Mouse (Mus musculus): ENCODE measurements around the gene Adipor2. TPM values are rescaled to one million over a fixed set of nuclear protein-coding genes. Genes with fewer than 3 reads are reported as not detected.

Adipor2 gene
- polyA plus RNA-seq, 1 experiment from 2014 or later = 36.5 TPM

DNA sequence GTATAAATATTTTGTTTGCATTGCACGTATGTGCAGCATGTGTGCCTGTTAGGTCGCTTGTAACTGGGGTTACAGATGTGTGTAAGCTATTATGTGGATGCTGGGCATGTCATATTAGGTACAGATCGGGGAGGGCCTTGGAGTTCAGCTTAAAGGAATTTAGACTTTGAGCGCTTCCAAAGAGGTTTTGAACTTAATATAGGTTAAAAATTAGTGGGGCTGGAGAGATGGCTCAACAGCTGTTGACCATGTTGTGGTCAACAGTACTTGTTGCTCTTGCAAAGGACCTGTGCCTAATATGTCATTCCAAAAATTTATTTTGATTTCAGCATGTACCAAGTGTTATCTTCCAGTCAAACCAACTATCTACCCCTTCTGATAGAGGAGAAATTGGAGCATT is 12.7 kb downstream of the Adipor2 start:
- Histone ChIP-seq H3K9ac (no peak overlapping the region), H3K9me3 (replicated peaks) (no peaks in the 10 kb centered on the region), H3K4me2 (no peak overlapping the region), H3K27ac (replicated peaks) (no peak overlapping the region), H3K36me3 (replicated peaks) (no peaks in the 10 kb centered on the region), H3K4me3 (replicated peaks) (no peak overlapping the region), H3K27me3 (no peaks in the 10 kb centered on the region), H3K4me1 (replicated peaks) (peaks cover 45% of the 10 kb centered on the region)
- ATAC-seq (ENCODE audit: insufficient read depth) = no peak
- 62% methylated on average over 4 of the region's 4 CpGs for WGBS (ENCODE audit: insufficient replicate concordance)

DNA sequence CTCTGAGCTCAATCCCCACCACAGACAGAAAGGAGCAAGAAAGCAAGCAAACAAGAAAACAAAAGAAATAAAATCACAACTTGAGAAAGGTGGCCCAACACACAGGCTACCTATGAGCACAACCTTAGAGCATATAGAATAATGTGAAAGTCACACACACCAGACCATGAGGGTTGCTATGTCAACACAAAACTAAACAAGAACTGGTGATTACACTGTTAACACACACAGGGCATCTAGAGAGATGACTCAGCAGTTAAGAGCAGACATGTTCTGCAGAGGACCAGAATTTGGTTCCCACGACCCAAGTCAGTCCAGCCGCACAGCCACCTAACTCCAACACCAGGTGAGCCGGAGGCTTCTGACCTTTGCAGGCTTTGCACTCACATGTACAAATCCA is 14.5 kb downstream of the Adipor2 start:
- WGBS (ENCODE audit: insufficient replicate concordance) = 53% methylated on average over 3 of the region's 3 CpGs
- Histone ChIP-seq H3K9me3 (replicated peaks) (no peaks in the 10 kb centered on the region), H3K4me3 (replicated peaks) (no peak overlapping the region), H3K4me2 (no peak overlapping the region), H3K36me3 (replicated peaks) (no peaks in the 10 kb centered on the region), H3K9ac (no peak overlapping the region), H3K4me1 (replicated peaks) (peaks cover 34% of the 10 kb centered on the region), H3K27ac (replicated peaks) (no peak overlapping the region), H3K27me3 (no peaks in the 10 kb centered on the region)
- no peak for ATAC-seq (ENCODE audit: insufficient read depth)

DNA sequence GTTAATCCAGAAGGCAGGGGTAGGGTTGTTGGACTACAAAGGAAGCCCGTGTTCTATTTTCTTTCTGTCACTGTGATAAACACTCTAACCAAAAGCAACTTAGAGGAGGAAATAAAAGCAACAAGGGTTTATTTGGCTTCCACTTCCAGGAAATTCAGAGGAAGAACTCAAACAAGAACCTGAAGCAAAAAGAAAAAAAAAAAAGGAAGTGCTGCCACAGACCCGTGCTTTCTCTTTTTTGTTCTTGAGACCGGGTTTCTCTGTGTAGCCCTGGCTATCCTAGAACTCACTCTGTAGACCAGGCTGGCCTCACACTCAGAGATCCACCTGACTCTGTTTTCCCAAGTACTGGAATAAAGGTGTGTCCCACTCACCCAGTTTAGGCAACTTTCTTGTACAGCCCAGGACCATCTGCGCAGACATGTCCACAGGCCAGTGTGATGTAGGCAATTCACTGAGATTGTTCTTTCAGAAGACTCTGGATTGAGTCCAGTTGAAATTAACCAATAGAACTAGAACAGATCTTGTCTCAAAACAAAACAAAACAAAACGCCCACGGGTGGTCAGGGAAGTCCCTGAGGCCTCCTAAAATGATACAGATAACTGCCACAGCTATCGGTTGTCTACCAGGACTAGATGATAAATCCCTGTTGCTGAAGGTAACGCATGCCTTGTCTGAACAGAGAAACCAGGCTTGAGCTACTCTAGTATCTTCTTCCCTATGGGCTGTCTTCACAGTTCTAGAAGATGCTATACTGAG is 15.8 kb downstream of the Adipor2 start:
- Histone ChIP-seq H3K27me3 (no peaks in the 10 kb centered on the region), H3K9me3 (replicated peaks) (no peaks in the 10 kb centered on the region), H3K4me1 (replicated peaks) (peaks cover 32% of the 10 kb centered on the region), H3K36me3 (replicated peaks) (no peaks in the 10 kb centered on the region), H3K9ac (no peak overlapping the region), H3K4me2 (no peak overlapping the region), H3K27ac (replicated peaks) (no peak overlapping the region), H3K4me3 (replicated peaks) (no peak overlapping the region)
- WGBS (ENCODE audit: insufficient replicate concordance) = 34% methylated on average over 8 of the region's 8 CpGs
- ATAC-seq (ENCODE audit: insufficient read depth) = no peak

DNA sequence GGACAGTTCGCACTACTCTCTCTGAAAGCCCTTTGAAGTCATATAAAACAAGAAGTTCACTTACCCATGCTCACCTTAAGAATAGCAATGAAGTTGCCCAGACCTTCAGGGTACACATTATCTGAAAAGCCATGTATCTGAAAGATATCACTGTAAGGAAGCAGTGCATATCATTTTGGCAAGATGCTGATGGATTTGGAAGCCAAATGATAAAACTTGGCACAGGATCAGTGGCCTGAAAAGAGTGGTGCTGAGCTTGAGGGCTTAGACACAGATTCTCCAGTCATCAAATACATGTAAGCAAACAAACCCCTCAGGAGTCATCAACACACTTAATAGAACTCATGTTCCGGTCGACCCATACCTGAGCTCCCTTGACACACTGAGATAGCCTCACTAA is 16.9 kb downstream of the Adipor2 start:
- H3K4me2 ChIP-seq = no peak overlapping the region
- no peaks in the 10 kb centered on the region for H3K9me3 ChIP-seq (replicated peaks)
- no peak overlapping the region for H3K4me3 ChIP-seq (replicated peaks)
- H3K36me3 ChIP-seq (replicated peaks) = no peaks in the 10 kb centered on the region
- no peak overlapping the region for H3K27ac ChIP-seq (replicated peaks)
- WGBS (ENCODE audit: insufficient replicate concordance) = 80% methylated on average over 3 of the region's 3 CpGs
- no peaks in the 10 kb centered on the region for H3K27me3 ChIP-seq
- no peak for ATAC-seq (ENCODE audit: insufficient read depth)
- H3K9ac ChIP-seq = no peak overlapping the region
- peaks cover 40% of the 10 kb centered on the region for H3K4me1 ChIP-seq (replicated peaks)

DNA sequence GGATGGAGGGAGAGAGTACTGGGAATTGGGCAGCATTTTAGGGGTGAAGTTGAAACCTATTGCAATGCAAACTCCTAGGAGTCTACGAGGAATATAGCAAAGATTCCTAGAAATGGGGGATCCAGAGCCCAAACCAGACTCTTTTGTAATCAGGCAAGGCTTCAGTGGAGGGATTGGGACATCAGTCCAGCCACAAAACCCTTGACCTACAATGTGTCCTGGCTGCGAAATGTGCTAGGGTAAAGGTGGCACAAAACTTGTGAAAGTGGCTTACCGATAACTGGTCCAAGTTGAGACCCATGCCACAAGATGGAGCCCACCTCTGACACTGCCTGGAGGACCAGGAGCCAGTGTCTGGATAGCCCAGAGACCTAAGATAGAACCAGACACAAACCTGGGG is 18.1 kb downstream of the Adipor2 start:
- ATAC-seq (ENCODE audit: insufficient read depth) = no peak
- H3K27ac ChIP-seq (replicated peaks) = no peak overlapping the region
- H3K4me1 ChIP-seq (replicated peaks) = peaks cover 43% of the 10 kb centered on the region
- no peak overlapping the region for H3K4me3 ChIP-seq (replicated peaks)
- H3K4me2 ChIP-seq = no peak overlapping the region
- H3K27me3 ChIP-seq = no peaks in the 10 kb centered on the region
- 66% methylated on average over 3 of the region's 3 CpGs for WGBS (ENCODE audit: insufficient replicate concordance)
- no peaks in the 10 kb centered on the region for H3K36me3 ChIP-seq (replicated peaks)
- H3K9ac ChIP-seq = no peak overlapping the region
- no peaks in the 10 kb centered on the region for H3K9me3 ChIP-seq (replicated peaks)

DNA sequence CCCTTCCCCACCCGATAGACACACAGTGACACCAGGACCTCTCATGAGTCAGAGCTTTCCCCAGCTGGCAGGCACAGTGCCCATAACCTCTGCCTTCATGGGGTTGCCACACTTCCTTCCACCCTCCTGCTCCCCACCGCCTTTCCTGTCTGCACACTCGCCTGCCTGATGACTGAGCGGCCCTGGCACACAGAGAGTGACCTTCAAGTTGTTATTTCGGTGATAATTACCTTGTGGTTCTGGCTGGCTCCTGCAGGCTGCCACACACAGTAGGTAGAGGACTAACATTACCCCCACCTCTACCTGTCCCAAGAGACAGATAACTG is 21.2 kb downstream of the Adipor2 start:
- H3K4me2 ChIP-seq = no peak overlapping the region; the same call in 1 of the 2 replicates
- no peaks in the 10 kb centered on the region for H3K27me3 ChIP-seq
- H3K4me1 ChIP-seq (replicated peaks) = peaks cover 18% of the 10 kb centered on the region
- H3K27ac ChIP-seq (replicated peaks) = no peak overlapping the region; the same call in 1 of the 2 replicates
- H3K36me3 ChIP-seq (replicated peaks) = no peaks in the 10 kb centered on the region
- no peaks in the 10 kb centered on the region for H3K9me3 ChIP-seq (replicated peaks)
- WGBS (ENCODE audit: insufficient replicate concordance) = 20% methylated on average over 5 of the region's 5 CpGs
- no peak overlapping the region for H3K4me3 ChIP-seq (replicated peaks)
- no peak overlapping the region for H3K9ac ChIP-seq
- ATAC-seq (ENCODE audit: insufficient read depth) = 0 out of 2 replicates have a peak, but pooled peaks have one; percentile 40

DNA sequence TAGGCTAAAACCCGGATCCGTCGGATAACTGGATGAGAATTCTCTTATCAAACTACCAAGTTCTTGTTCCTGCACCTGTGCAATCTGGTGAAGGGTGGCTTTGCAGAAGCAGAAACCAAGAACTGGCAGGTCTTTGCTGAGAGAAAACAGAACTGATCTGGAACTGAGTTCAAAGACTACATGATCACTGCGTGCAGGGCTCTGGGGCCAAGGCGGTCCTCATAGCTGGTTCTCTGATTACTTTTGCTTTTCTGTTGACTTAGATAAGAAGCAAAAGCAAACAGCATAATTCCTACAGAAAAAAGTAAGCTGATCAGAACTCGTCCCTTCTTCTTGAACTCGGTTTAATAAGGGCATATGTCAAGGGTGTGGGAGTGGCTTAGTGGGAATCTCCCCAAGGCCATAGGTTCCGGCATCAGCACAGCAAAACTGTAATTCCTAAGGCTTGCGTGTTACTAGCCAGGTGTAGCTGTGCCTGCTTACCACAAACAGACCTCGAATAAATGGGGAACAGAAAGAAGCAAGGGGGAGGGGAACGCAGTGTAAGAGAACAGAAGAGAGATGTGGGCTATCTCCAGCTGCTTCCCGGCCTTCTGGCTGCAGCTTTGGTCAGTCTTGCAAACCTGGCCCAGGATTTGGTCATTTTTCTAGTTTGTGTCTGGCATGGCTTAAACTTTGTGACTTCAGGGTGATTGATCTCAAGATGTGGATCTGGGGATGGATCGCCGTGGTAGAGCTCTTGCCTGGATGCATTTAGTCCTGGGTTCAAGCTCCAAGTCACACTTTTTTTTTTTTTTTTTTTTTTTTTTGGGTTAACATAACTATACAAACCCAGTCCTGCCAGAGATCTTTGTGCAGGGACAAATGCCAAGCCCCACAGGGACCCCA is 21.8 kb downstream of the Adipor2 start:
- peak overlapping the region; percentile 31 for H3K4me2 ChIP-seq
- ATAC-seq (ENCODE audit: insufficient read depth) = 0 out of 2 replicates have a peak, but pooled peaks have one; percentile 51
- no peaks in the 10 kb centered on the region for H3K27me3 ChIP-seq
- no peak overlapping the region for H3K9ac ChIP-seq
- H3K4me1 ChIP-seq (replicated peaks) = peaks cover 18% of the 10 kb centered on the region
- peak overlapping the region; percentile 31 for H3K27ac ChIP-seq (replicated peaks)
- H3K36me3 ChIP-seq (replicated peaks) = no peaks in the 10 kb centered on the region
- no peaks in the 10 kb centered on the region for H3K9me3 ChIP-seq (replicated peaks)
- 0 out of 2 replicates have a peak overlapping the region, but pooled peaks have one; percentile 0 for H3K4me3 ChIP-seq (replicated peaks)
- WGBS (ENCODE audit: insufficient replicate concordance) = 31% methylated on average over 14 of the region's 14 CpGs

DNA sequence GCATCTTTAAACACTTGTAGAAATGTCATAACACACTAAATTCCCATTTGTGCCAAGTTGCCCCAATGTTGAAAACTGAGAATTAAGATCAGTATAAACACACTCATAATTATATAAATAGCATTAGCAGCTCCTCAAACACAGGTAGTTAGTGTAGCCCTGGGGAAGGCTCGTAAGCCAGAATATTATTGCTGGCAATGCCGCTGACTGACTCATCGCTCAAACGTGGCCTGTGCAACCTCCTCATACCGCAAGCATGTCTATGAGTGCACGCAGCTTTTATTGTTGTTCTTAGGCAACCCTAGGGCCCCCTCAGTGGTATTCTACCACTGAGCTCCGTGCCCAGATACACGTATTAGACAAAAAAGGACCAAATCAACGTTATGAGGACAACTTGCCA is 24.7 kb downstream of the Adipor2 start:
- Histone ChIP-seq H3K4me3 (replicated peaks) (no peak overlapping the region), H3K4me2 (no peak overlapping the region), H3K27me3 (no peaks in the 10 kb centered on the region), H3K9me3 (replicated peaks) (no peaks in the 10 kb centered on the region), H3K36me3 (replicated peaks) (no peaks in the 10 kb centered on the region), H3K9ac (no peak overlapping the region), H3K4me1 (replicated peaks) (peaks cover 26% of the 10 kb centered on the region), H3K27ac (replicated peaks) (no peak overlapping the region)
- no peak for ATAC-seq (ENCODE audit: insufficient read depth)
- WGBS (ENCODE audit: insufficient replicate concordance) = 72% methylated on average over 9 of the region's 9 CpGs

DNA sequence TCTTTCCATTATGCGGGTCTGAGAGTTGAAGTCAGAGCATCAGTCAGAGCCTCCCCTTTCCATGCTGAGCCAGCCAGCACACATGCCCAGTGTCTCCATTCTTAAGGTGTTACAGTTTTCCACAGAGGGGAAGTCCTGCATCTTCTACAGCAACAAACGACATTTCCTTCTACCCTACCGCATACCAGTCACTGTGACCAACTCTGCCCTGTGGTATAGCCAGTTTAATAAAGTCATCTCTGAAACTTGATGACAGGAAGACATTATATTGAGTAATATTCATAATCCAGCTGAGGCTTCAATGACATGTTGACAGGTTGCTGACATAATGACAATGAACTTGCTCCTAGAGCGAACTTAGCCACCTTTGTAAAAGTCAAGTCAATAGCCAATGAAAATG is 26.8 kb downstream of the Adipor2 start:
- Histone ChIP-seq H3K9me3 (replicated peaks) (no peaks in the 10 kb centered on the region), H3K4me1 (replicated peaks) (peaks cover 33% of the 10 kb centered on the region), H3K27ac (replicated peaks) (no peak overlapping the region), H3K4me2 (no peak overlapping the region), H3K4me3 (replicated peaks) (no peak overlapping the region), H3K27me3 (no peaks in the 10 kb centered on the region), H3K9ac (no peak overlapping the region), H3K36me3 (replicated peaks) (no peaks in the 10 kb centered on the region)
- WGBS (ENCODE audit: insufficient replicate concordance) = 73% methylated on average over 4 of the region's 4 CpGs
- no peak for ATAC-seq (ENCODE audit: insufficient read depth)

DNA sequence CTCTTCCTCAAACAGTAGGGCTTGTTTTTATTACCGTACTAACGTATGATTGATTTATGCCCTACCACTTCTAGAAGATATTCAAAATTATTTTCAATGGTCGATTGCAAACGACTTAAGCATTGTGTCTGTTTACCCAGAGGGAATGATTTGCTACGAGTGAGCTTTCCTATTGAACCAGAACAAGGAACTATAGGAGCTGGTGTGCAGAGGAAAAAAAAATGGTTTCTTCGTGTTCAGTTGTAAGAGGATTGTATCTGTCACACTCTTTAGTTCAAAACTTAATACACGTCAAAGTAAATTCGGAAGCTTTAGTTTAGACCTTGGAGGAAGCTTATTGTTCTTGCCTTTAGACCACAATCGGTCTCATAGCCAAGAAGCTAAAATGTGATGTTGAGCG is 28.4 kb downstream of the Adipor2 start:
- no peaks in the 10 kb centered on the region for H3K36me3 ChIP-seq (replicated peaks)
- WGBS (ENCODE audit: insufficient replicate concordance) = 13% methylated on average over 10 of the region's 10 CpGs
- H3K4me3 ChIP-seq (replicated peaks) = peak overlapping the region; percentile 89
- ATAC-seq (ENCODE audit: insufficient read depth) = no peak
- no peaks in the 10 kb centered on the region for H3K9me3 ChIP-seq (replicated peaks)
- no peaks in the 10 kb centered on the region for H3K27me3 ChIP-seq
- peak overlapping the region; percentile 71 for H3K4me2 ChIP-seq
- peak overlapping the region; percentile 83 for H3K27ac ChIP-seq (replicated peaks)
- H3K4me1 ChIP-seq (replicated peaks) = peaks cover 33% of the 10 kb centered on the region
- H3K9ac ChIP-seq = peak overlapping the region; percentile 64

DNA sequence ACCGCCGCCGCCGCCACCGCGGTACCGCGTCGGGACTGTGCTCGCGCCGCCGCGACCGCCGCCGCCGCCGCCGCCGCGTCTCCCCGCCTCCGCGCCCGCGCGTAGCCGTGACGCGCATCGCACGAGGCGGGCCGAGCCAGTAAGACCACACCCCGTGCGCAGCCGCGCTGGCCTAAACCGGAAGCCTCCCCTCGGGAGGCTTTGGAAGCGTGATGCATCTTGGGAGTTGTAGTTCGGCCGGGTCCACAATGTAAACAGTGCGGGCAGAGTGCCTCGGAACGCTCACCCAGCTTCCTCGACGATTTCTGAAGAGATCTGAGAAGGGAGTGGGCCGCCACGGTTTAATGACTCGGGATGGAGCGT is 28.9 kb downstream of the Adipor2 start:
- WGBS (ENCODE audit: insufficient replicate concordance) = under 1% methylated on average over 51 of the region's 53 CpGs
- Histone ChIP-seq H3K9me3 (replicated peaks) (no peaks in the 10 kb centered on the region), H3K4me3 (replicated peaks) (peak overlapping the region; percentile 89), H3K27me3 (no peaks in the 10 kb centered on the region), H3K4me1 (replicated peaks) (peaks cover 34% of the 10 kb centered on the region), H3K9ac (peak overlapping the region; percentile 94), H3K27ac (replicated peaks) (peak overlapping the region; percentile 91), H3K4me2 (peak overlapping the region; percentile 71), H3K36me3 (replicated peaks) (peaks cover 2% of the 10 kb centered on the region; the same call in 1 of the 2 replicates)
- ATAC-seq (ENCODE audit: insufficient read depth) = peak; percentile 98

Measured in liver, embryonic 15.5 days (tissue).